In genomic region chr8:122720070-122720729, GRCm38 (mm10) we compare ENCODE assay signal across 8 mouse cellular contexts. TPM values are rescaled to one million over a fixed set of nuclear protein-coding genes. Genes with fewer than 3 reads are reported as not detected.
A peak's percentile ranks its signal among the peaks of the same experiment; 100 is the strongest.
DNase-seq lines count a peak whose midpoint lies in the region; ATAC-seq and TF ChIP-seq lines count a peak whose summit lies in the region.

No protein-coding gene starts in this region.

- peak overlapping the region; percentile 45 for H3K27ac ChIP-seq in heart, adult 2 months
- no peak overlapping the region for H3K27ac ChIP-seq in stomach, postnatal 0 days (replicated peaks)

- no peak overlapping the region for H3K4me2 ChIP-seq in stomach, postnatal 0 days (replicated peaks; ENCODE audit: low read depth)

- ATAC-seq in stomach, postnatal 0 days (ENCODE audit: low FRiP score, low TSS enrichment), result no peak; the same call in 1 of the 2 replicates
- ATAC-seq in cerebellum, adult (ENCODE audit: insufficient number of reproducible peaks, low FRiP score, low TSS enrichment), result no peak

- H3K4me3 ChIP-seq in heart, adult 2 months, result peak overlapping the region; percentile 11
- peak overlapping the region; percentile 88 for H3K4me3 ChIP-seq in megakaryocyte, embryonic 14.5 days (replicated peaks)
- H3K4me3 ChIP-seq in stomach, postnatal 0 days (ENCODE audit: low read depth, low read length), result no peak overlapping the region

- H3K9ac ChIP-seq in heart, adult 2 months (ENCODE audit: low read depth, low read length), result no peak overlapping the region
- H3K9ac ChIP-seq in stomach, postnatal 0 days (ENCODE audit: low read length), result no peak overlapping the region

- no peaks in the 10 kb centered on the region for H3K36me3 ChIP-seq in heart, adult 2 months (ENCODE audit: control insufficient read depth, insufficient read depth, low read length)
- H3K36me3 ChIP-seq in megakaryocyte, embryonic 14.5 days (replicated peaks; ENCODE audit: low read length), result no peaks in the 10 kb centered on the region
- H3K36me3 ChIP-seq in stomach, postnatal 0 days (ENCODE audit: control insufficient read depth, insufficient read depth, low read length), result no peaks in the 10 kb centered on the region

- no peaks in the 10 kb centered on the region for H3K79me2 ChIP-seq in heart, adult 2 months (replicated peaks; ENCODE audit: control insufficient read depth, insufficient read depth, low read length)

- no peak for TF ChIP-seq EP300 in heart, adult 2 months (IDR thresholded peaks at IDR 0.05; ENCODE audit: insufficient read depth, low read depth, low read length)
- TF ChIP-seq EP300 in stomach, postnatal 0 days (optimal IDR thresholded peaks at IDR 0.05), result no peak

- H3K4me1 ChIP-seq in heart, adult 2 months (ENCODE audit: control insufficient read depth, insufficient read depth, low read length), result peaks cover 15% of the 10 kb centered on the region
- H3K4me1 ChIP-seq in megakaryocyte, embryonic 14.5 days, result peaks cover 92% of the 10 kb centered on the region
- no peaks in the 10 kb centered on the region for H3K4me1 ChIP-seq in stomach, postnatal 0 days (replicated peaks; ENCODE audit: control insufficient read depth, insufficient read depth)

- WGBS in heart, adult 2 months, result 3% methylated on average over 25 of the region's 25 CpGs
- WGBS in stomach, postnatal 0 days, result 7% methylated on average over 24 of the region's 25 CpGs

- TF ChIP-seq POLR2A in heart, adult 2 months (IDR thresholded peaks at IDR 0.05; ENCODE audit: insufficient read depth, low read depth, low read length), result no peak

- intact Hi-C loops in heart, adult 2 months (cut with DNase I), result no loop called here

- H3K27me3 ChIP-seq in heart, adult 2 months (ENCODE audit: control insufficient read depth, insufficient read depth, low read length), result no peaks in the 10 kb centered on the region
- H3K27me3 ChIP-seq in megakaryocyte, embryonic 14.5 days (replicated peaks), result peaks cover 38% of the 10 kb centered on the region
- no peaks in the 10 kb centered on the region for H3K27me3 ChIP-seq in stomach, postnatal 0 days (ENCODE audit: control insufficient read depth, insufficient read depth, low read length)

- H3K9me3 ChIP-seq in megakaryocyte, embryonic 14.5 days, result no peaks in the 10 kb centered on the region
- H3K9me3 ChIP-seq in stomach, postnatal 0 days (ENCODE audit: control insufficient read depth, low read length), result no peaks in the 10 kb centered on the region

- TF ChIP-seq CTCF in heart, adult 2 months (IDR thresholded peaks at IDR 0.05), result no peak
- no peak for TF ChIP-seq CTCF in stomach, postnatal 0 days (IDR thresholded peaks at IDR 0.05; ENCODE audit: low read depth)

- DNase-seq in embryo, embryonic 11 days, result peak; percentile 60
- DNase-seq in embryo, embryonic 10.5 days (ENCODE audit: low spot score), result no peak
- peak; percentile 51 for DNase-seq in adrenal gland, postnatal 10 days
- DNase-seq in heart, adult 2 months, result peak; percentile 61 to 68
- peak; percentile 32 to 55 for DNase-seq in kidney, postnatal 4 days
- peak; percentile 77 for DNase-seq in stomach, postnatal 0 days (ENCODE audit: low spot score)

RNA-seq across cellular contexts. Expression of gene Cbfa2t3, which starts 21.3 kb away (rescaled TPM):
- 10 to 100 TPM; 12.0 to 14.3 TPM for total RNA-seq in adrenal gland, postnatal 10 days (2021)
- total RNA-seq in heart, adult 2 months (2021), result 10 to 100 TPM; 21.8 to 22.3 TPM
- 10.2 and 10.9 TPM in 2 replicates for polyA plus RNA-seq in heart, adult 2 months (2012; rRNA removed)
- 54.9 and 189 TPM in 2 replicates for polyA plus RNA-seq in megakaryocyte, embryonic 14.5 days (2012; ENCODE audit: insufficient read depth, low replicate concordance)
- polyA plus RNA-seq in stomach, postnatal 0 days (2015; fragmentation: Nextera tagmentation; extraction: Ambion mirVana), result 1.8 and 2.4 TPM in 2 replicates

RNA-seq across cellular contexts. Expression of gene Acsf3, which starts 55.1 kb away (rescaled TPM):
- total RNA-seq in adrenal gland, postnatal 10 days (2021), result 10 to 100 TPM; 54.3 to 64.8 TPM
- total RNA-seq in heart, adult 2 months (2021), result 10 to 100 TPM; 25.1 to 29.6 TPM
- polyA plus RNA-seq in heart, adult 2 months (2012; rRNA removed), result 25.6 and 33.6 TPM in 2 replicates
- polyA plus RNA-seq in megakaryocyte, embryonic 14.5 days (2012; ENCODE audit: insufficient read depth, low replicate concordance), result 9.9 and 23.1 TPM in 2 replicates
- 14.7 and 15.4 TPM in 2 replicates for polyA plus RNA-seq in stomach, postnatal 0 days (2015; fragmentation: Nextera tagmentation; extraction: Ambion mirVana)
